Mouse (Mus musculus): ENCODE measurements around the gene Gm6358.
"Not testable (repeated sequence)": the region's sequence is repeated elsewhere in the genome, so short reads cannot be mapped to it uniquely, and the experiment has no call there.

The Gm6358 gene

GRCm38 (mm10) chr16:89140551-89140950 lies at the start of gene Gm6358:
Gene Gm6358, plus strand, starts transcription at chr16:89140851.
- no peak for DNase-seq (ENCODE audit: low spot score)

DNA sequence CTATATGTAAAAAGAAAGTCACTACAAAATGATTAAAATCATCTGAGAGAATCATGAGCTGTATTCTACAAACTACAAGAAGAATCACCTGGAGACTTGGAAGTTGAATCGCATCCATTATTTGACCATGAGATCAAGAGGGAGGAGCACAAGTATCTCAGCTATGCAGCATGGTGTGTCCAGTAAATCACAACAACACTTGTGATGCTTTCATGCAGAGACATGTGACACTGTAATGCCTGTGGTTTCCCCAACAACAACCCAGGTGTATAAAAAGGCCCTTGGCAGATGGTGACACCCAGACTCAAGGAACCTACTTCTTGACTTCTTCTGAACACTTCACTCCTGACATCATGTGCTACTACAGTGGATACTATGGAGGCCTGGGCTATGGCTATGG lies 10.1 kb downstream of the Gm6358 start, which contains the start of gene Gm10061:
Gm10061 (plus strand) TSS at position 301 of the 400 bp plus-strand sequence.
- DNase-seq (ENCODE audit: low spot score) = no peak

GRCm38 (mm10) chr16:89157652-89158051 lies 17.0 kb downstream of the Gm6358 start, which contains the start of gene Gm9789:
Gene Gm9789, plus strand, starts transcription at chr16:89157952.
- no peak for DNase-seq (ENCODE audit: low spot score)

GRCm38 (mm10) chr16:89169190-89169589 lies 28.5 kb downstream of the Gm6358 start, which contains the start of gene Gm7735:
Gene Gm7735, plus strand, starts transcription at chr16:89169490.
- not testable (repeated sequence) for DNase-seq (ENCODE audit: low spot score)

DNA sequence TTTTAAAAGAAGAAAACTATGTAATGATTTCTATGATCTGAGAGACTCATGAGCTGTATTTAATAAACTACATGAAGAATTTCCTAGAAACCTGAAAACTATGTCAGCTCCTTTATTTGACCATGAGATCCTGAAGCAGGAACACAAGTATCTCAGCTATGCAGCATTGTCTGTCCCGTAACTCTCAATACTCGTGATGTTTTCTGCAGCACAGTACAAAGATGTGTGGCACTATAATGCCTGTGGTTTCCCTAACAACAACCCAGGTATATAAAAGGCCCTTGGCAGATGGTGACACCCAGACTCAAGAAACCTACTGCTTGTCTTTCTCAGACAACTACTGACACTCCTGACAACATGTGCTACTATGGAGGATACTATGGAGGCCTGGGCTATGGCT lies 33.8 kb downstream of the Gm6358 start, which contains the start of gene 1110057P08Rik:
1110057P08Rik (plus strand) TSS at position 301 of the 400 bp plus-strand sequence.
- DNase-seq (ENCODE audit: low spot score) = no peak

DNA sequence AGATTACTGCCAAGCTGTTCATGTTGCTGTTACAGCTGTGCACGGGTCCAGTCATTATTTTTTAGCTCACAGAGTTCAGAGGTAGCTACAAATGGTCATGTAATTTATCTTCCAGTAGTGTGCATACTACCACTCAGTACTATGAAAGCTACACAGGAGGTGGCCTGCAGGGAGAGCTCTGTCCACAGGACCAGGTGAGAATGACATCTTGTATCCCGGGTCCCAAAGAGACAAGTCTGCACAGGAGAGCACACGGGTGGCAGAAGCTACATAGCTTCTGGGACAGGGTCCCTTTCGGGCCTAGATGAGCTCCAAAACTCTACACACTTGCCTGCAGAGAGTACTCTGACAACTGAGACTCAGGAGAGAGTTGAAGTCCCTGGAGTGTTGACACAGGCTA lies 48.0 kb downstream of the Gm6358 start:
- DNase-seq (ENCODE audit: low spot score) = no peak
